Mouse (Mus musculus) CH12.LX (cell line): ENCODE results near the gene Prrc2c. TPM values are rescaled to one million over a fixed set of nuclear protein-coding genes. Genes with fewer than 3 reads are reported as not detected.

ENCODE experiments used
- DNase-seq: peaks from one replicate; pipeline ENCODE4 v3.0.0-alpha.2; 2013; ENCODE audit errors: extremely low read depth
- H3K27ac ChIP-seq: 2 replicates; pipeline ENCODE4 v1.5.1; 2012; ENCODE audit warnings: low read depth, mild to moderate bottlenecking, control low read depth, moderate library complexity; ENCODE audit not compliant: insufficient read depth
- H3K27me3 ChIP-seq: replicated peaks from 2 replicates; pipeline ENCODE3; 2012; ENCODE audit warnings: inconsistent platforms
- H3K36me3 ChIP-seq, 2 experiments: replicated peaks in 1 of 2; 2 replicates each; pipeline versions ENCODE3 to v1.6.1; 2012; ENCODE audit warnings: inconsistent platforms in 1 of 2, low read length in 1 of 2, mild to moderate bottlenecking in 1 of 2, mixed read lengths in 1 of 2, moderate library complexity in 1 of 2; ENCODE audit not compliant: control insufficient read depth in 1 of 2, insufficient read depth in 1 of 2
- H3K4me1 ChIP-seq, 2 experiments: 2 replicates each; pipeline ENCODE4 v1.6.1; 2012; ENCODE audit warnings: inconsistent platforms in 1 of 2, moderate library complexity in 1 of 2; ENCODE audit not compliant: insufficient read depth in 2 of 2, control insufficient read depth in 1 of 2
- H3K4me2 ChIP-seq: 2 replicates; pipeline ENCODE4 v1.6.1; 2012; ENCODE audit warnings: low read depth, mild to moderate bottlenecking, control low read depth; ENCODE audit not compliant: poor library complexity, insufficient read depth, severe bottlenecking
- H3K4me3 ChIP-seq, 3 experiments: fragments of 150-350 bp in 1 of 3; sonication (generic) in 1 of 3; replicated peaks in 1 of 3; 2 replicates each; pipeline versions ENCODE3 to v1.5.1; 2011 to 2012; ENCODE audit warnings: low read depth in 2 of 3, low read length in 2 of 3, mild to moderate bottlenecking in 2 of 3, moderate library complexity in 2 of 3, control low read depth in 1 of 3, improper control_type of control experiment in 1 of 3, inconsistent platforms in 1 of 3, mixed read lengths in 1 of 3; ENCODE audit not compliant: poor library complexity in 1 of 3
- H3K79me2 ChIP-seq: replicated peaks from 2 replicates; pipeline ENCODE4 v1.6.1; 2012; ENCODE audit warnings: mild to moderate bottlenecking, moderate library complexity; ENCODE audit not compliant: control insufficient read depth, poor library complexity, insufficient read depth, severe bottlenecking; ENCODE audit errors: extremely low read depth
- H3K9ac ChIP-seq: 2 replicates; pipeline ENCODE4 v1.6.1; 2012; ENCODE audit warnings: low read depth, mild to moderate bottlenecking, control low read depth, moderate library complexity; ENCODE audit not compliant: insufficient read depth
- H3K9me3 ChIP-seq: replicated peaks from 2 replicates; pipeline ENCODE3; 2012; ENCODE audit warnings: low read length, inconsistent platforms, mixed read lengths
- CHD2 ChIP-seq: IDR thresholded peaks from 2 replicates; pipeline ENCODE4 v1.6.1; 2011; ENCODE audit warnings: low read length, improper control_type of control experiment
- E2F4 ChIP-seq: IDR thresholded peaks from 2 replicates; pipeline ENCODE4 v1.6.1; 2011; ENCODE audit warnings: low read depth, low read length, improper control_type of control experiment; ENCODE audit not compliant: insufficient replicate concordance
- EP300 ChIP-seq: IDR thresholded peaks from 2 replicates; pipeline ENCODE4 v1.6.1; 2011; ENCODE audit warnings: low read length, improper control_type of control experiment
- GABPA ChIP-seq: IDR thresholded peaks from 2 replicates; pipeline ENCODE4 v1.6.1; 2012; ENCODE audit warnings: low read depth, low read length, improper control_type of control experiment, inconsistent platforms; ENCODE audit not compliant: insufficient replicate concordance
- HCFC1 ChIP-seq: IDR thresholded peaks from 2 replicates; pipeline ENCODE4 v1.6.1; 2012; ENCODE audit warnings: low read depth, mild to moderate bottlenecking, inconsistent platforms, low read length, improper control_type of control experiment
- IRF4 ChIP-seq: IDR thresholded peaks from 2 replicates; pipeline ENCODE4 v1.6.1; 2014; ENCODE audit warnings: low read depth, mild to moderate bottlenecking, inconsistent platforms, low read length, improper control_type of control experiment
- JUN ChIP-seq: IDR thresholded peaks from 2 replicates; pipeline ENCODE4 v1.6.1; 2011; ENCODE audit warnings: low read depth, mild to moderate bottlenecking, low read length, improper control_type of control experiment, moderate library complexity; ENCODE audit not compliant: insufficient read depth
- KAT2A ChIP-seq: IDR thresholded peaks from 2 replicates; pipeline ENCODE4 v1.6.1; 2012; ENCODE audit warnings: low read length, improper control_type of control experiment, inconsistent platforms; ENCODE audit not compliant: insufficient replicate concordance
- MAZ ChIP-seq: IDR thresholded peaks from 2 replicates; pipeline ENCODE4 v1.6.1; 2012; ENCODE audit warnings: low read depth, mild to moderate bottlenecking, inconsistent platforms, low read length, improper control_type of control experiment, moderate library complexity
- MXI1 ChIP-seq: IDR thresholded peaks from 2 replicates; pipeline ENCODE4 v1.6.1; 2011; ENCODE audit warnings: mild to moderate bottlenecking, low read depth, low read length, improper control_type of control experiment
- NRF1 ChIP-seq: IDR thresholded peaks from 2 replicates; pipeline ENCODE4 v1.6.1; 2014; ENCODE audit warnings: low read depth, mild to moderate bottlenecking, inconsistent platforms, low read length, improper control_type of control experiment, moderate library complexity
- POLR2A ChIP-seq: IDR thresholded peaks from 2 replicates; pipeline ENCODE4 v1.6.1; 2011; ENCODE audit warnings: low read depth, mild to moderate bottlenecking, improper control_type of control experiment, low read length
- RAD21 ChIP-seq: IDR thresholded peaks from 2 replicates; pipeline ENCODE4 v1.6.1; 2011; ENCODE audit warnings: low read depth, mild to moderate bottlenecking, low read length, improper control_type of control experiment, moderate library complexity
- RCOR1 ChIP-seq: conservative IDR thresholded peaks from 2 replicates; pipeline ENCODE4 v1.6.1; 2012; ENCODE audit warnings: low read depth, mild to moderate bottlenecking, inconsistent platforms, low read length, improper control_type of control experiment
- SIN3A ChIP-seq: IDR thresholded peaks from 2 replicates; pipeline ENCODE4 v1.6.1; 2012; ENCODE audit warnings: low read length, improper control_type of control experiment, inconsistent platforms
- UBTF ChIP-seq: IDR thresholded peaks from 2 replicates; pipeline ENCODE4 v1.6.1; 2012; ENCODE audit warnings: low read depth, mild to moderate bottlenecking, inconsistent platforms, low read length, improper control_type of control experiment, moderate library complexity
- USF1 ChIP-seq: IDR thresholded peaks from 2 replicates; pipeline ENCODE4 v1.6.1; 2014; ENCODE audit warnings: low read depth, mild to moderate bottlenecking, inconsistent platforms, low read length, improper control_type of control experiment
- dilution Hi-C: fragments of 300-500 bp; cut with MboI; formaldehyde crosslinking; loops from 2 replicates; pipeline ENCODE4 v1.14.3; 2020; ENCODE audit warnings: low sequenced_read_pairs; ENCODE audit not compliant: extremely low pct_unique_long_range_greater_than_20kb, extremely low pct_ligation_motif_present
- in situ Hi-C: fragments of 300-500 bp; cut with MboI; formaldehyde crosslinking; loops from 3 replicates; pipeline ENCODE4 v1.14.3; 2019; ENCODE audit warnings: low sequenced_read_pairs, low pct_ligation_motif_present, low pct_unique_long_range_greater_than_20kb, mixed read lengths
- polyA plus RNA-seq: library from polyadenylated mRNA; unstranded; fragments of >175 nt; gene quantifications from 2 replicates; pipeline ENCODE4 v1.2.1, GENCODE M21; 2012; ENCODE audit warnings: low read depth; ENCODE audit not compliant: insufficient read length
- total RNA-seq, 2 experiments: library from RNA; depleted of rRNA; stranded (reverse); fragments of 300-350 nt in 1 of 2; fragments of >200 nt in 1 of 2; gene quantifications; 2 replicates each; pipeline ENCODE4 v1.2.3; 2012 to 2014

Gene Prrc2c
- total and polyA plus RNA-seq, 3 experiments: 30.9 to 144 (median 59.8) TPM

DNA sequence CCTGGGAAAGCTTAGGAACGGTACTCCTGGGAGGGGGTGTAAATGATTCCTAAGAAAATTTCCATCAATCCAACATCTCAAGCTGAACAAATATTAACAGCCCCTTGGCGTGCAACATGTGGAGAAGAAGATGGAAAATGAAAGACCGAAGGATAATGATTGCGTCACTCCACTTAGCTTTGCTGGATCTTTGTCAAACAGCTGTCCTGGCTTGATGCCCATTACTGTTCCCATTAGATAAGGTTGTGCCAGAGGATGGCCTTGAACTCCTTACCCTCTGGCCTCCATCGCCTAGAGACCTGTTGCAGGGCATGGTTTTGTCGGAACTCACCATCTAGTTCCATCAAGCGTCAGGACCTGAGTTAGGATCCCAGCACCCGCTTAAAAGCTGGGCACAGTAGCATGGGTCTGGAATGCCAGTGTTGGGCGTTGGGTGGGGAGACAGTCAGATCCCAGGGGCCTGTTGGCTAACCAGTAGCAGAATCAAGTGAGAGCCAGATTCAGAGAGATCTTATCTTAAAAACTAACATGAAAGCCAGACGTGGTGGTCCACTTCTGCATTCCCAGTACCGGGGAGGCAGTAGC lies 80.0 kb downstream of the Prrc2c start:
- in situ Hi-C loops: loop anchor here (5.0 to 10.0 kb wide), 2 partner anchors 108 to 296 kb away; no protein-coding TSS in a partner anchor
- H3K9ac ChIP-seq: no peak overlapping the region

DNA sequence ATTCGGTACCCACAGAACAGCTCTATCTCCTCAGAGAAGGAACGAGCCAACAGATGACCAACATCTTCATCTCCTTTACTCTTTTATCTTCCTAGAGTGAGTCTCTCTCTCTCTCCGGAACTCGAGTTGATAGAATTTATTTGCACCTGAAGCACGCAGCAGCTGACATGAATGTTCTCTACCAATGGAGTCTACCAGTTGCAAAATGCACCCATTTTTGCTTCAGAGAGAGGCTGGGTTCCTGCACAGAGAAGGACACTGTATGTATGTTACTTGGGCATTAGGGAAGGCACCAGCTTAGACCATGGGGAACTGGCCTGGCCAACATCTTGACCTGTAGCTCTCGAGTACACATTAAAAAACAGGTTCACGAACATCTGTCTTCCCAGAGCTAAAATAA lies 82.2 kb downstream of the Prrc2c start, which contains the start of gene Myocos:
Myocos (minus strand) TSS at position 101 of the 400 bp plus-strand sequence.
- Histone ChIP-seq H3K79me2 (no peaks in the 10 kb centered on the region), H3K27me3 (no peaks in the 10 kb centered on the region), H3K36me3 (no peaks in the 10 kb centered on the region), H3K9ac (no peak within 1 kb of the TSS), H3K4me1 (peaks cover 0 to 15% of the 10 kb centered on the region in 2 experiments; a peak in 3 of 4 replicates), H3K27ac (no peak within 1 kb of the TSS), H3K4me3 (no peak within 1 kb of the TSS), H3K9me3 (no peaks in the 10 kb centered on the region), H3K4me2 (no peak within 1 kb of the TSS)
- TF ChIP-seq UBTF (no peak), MXI1 (no peak), HCFC1 (no peak), E2F4 (no peak), NRF1 (no peak), RCOR1 (no peak), GABPA (no peak), SIN3A (no peak), JUN (no peak), EP300 (no peak), IRF4 (no peak), MAZ (no peak), CHD2 (no peak), RAD21 (no peak), POLR2A (no peak), USF1 (no peak), KAT2A (no peak)
- dilution Hi-C loops: no loop called here
- DNase-seq: no peak
- in situ Hi-C loops: no loop called here

More for the DNA sequence above, 80.0 kb downstream of the Prrc2c start:
- no peaks in the 10 kb centered on the region for H3K27me3 ChIP-seq
- peaks cover 0 to 1% of the 10 kb centered on the region in 2 experiments; a peak in 2 of 4 replicates for H3K4me1 ChIP-seq
- no peak overlapping the region for H3K4me2 ChIP-seq
- H3K9me3 ChIP-seq: no peaks in the 10 kb centered on the region
- dilution Hi-C loops: no loop called here
- H3K36me3 ChIP-seq: no peaks in the 10 kb centered on the region
- H3K4me3 ChIP-seq: no peak overlapping the region
- no peak overlapping the region for H3K27ac ChIP-seq
- TF ChIP-seq MXI1 (no peak), KAT2A (no peak), JUN (no peak)
- H3K79me2 ChIP-seq: no peaks in the 10 kb centered on the region
- DNase-seq: no peak
